Mouse (Mus musculus) cerebellum, adult 2 months (tissue): ENCODE data around the gene Phactr2.

ENCODE experiments used
- CTCF ChIP-seq: fragments of 200-500 bp; IDR thresholded peaks from 2 replicates; pipeline ENCODE4 v1.5.1; 2011; ENCODE audit warnings: low read depth, mild to moderate bottlenecking, control low read depth, low read length, moderate library complexity, borderline replicate concordance; ENCODE audit not compliant: insufficient read depth
- POLR2A ChIP-seq: fragments of 200-500 bp; IDR thresholded peaks from 2 replicates; pipeline ENCODE4 v1.6.1; 2011; ENCODE audit warnings: low read length, control low read depth, borderline replicate concordance; ENCODE audit not compliant: insufficient read depth

DNA sequence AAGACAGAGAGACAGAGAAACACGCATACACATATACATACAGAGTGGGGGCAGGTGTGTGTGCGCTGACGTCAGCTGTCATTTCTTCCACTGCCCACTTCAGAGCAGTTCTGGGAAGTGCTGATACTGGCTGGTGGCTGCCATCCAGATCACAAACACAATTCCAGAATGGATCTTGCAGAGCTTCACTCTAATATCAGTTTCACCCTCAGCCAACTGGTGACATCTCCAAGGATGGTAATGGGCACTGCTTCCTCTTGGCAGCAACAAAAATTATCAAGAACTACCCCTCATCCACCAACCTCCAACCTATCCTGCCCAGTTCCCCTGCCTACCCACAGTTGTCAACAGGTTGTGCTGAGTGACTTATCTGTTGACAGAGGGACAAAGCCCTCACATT lies 22.1 kb upstream of the Phactr2 start:
- TF ChIP-seq CTCF (no peak), POLR2A (no peak)
